Mouse (Mus musculus) right cerebral cortex, postnatal 14 days (tissue): ENCODE data around the gene Gm16253.
A peak's percentile ranks its signal among the peaks of the same experiment; 100 is the strongest.

ENCODE experiments used
- DNase-seq: peaks from one replicate; pipeline ENCODE4 v3.0.0; 2022

Gm16253 gene

GRCm38 (mm10) chr3:96576690-96577541 is at the start of gene Gm16253:
Gene Gm16253, plus strand, starts transcription at chr3:96576984.
- peak; percentile 83 for DNase-seq

GRCm38 (mm10) chr3:96528506-96528905 is 48.3 kb upstream of the Gm16253 start:
- DNase-seq: no peak

GRCm38 (mm10) chr3:96532050-96532449 is 44.7 kb upstream of the Gm16253 start:
- no peak for DNase-seq

GRCm38 (mm10) chr3:96534300-96534699 is 42.5 kb upstream of the Gm16253 start:
- no peak for DNase-seq

- no peak for DNase-seq
These were observed 37.5 kb upstream of the Gm16253 start for GRCm38 (mm10) chr3:96539316-96539715.

- DNase-seq: no peak
These were observed 36.0 kb upstream of the Gm16253 start for GRCm38 (mm10) chr3:96540740-96541139.

- DNase-seq: no peak
These were observed 35.3 kb upstream of the Gm16253 start for GRCm38 (mm10) chr3:96541328-96542078.

GRCm38 (mm10) chr3:96542554-96542953 is 34.2 kb upstream of the Gm16253 start:
- DNase-seq: no peak

- peak; percentile 48 for DNase-seq
These were observed 33.4 kb upstream of the Gm16253 start for GRCm38 (mm10) chr3:96543345-96543744.

GRCm38 (mm10) chr3:96545565-96545964 is 31.2 kb upstream of the Gm16253 start:
- DNase-seq: no peak

- DNase-seq: no peak
These were observed 29.9 kb upstream of the Gm16253 start for GRCm38 (mm10) chr3:96546880-96547279.

GRCm38 (mm10) chr3:96547389-96547960 is 29.3 kb upstream of the Gm16253 start:
- peak; percentile 85 for DNase-seq

GRCm38 (mm10) chr3:96548824-96549223 is 28.0 kb upstream of the Gm16253 start:
- DNase-seq: no peak

GRCm38 (mm10) chr3:96549346-96549745 is 27.4 kb upstream of the Gm16253 start:
- no peak for DNase-seq

GRCm38 (mm10) chr3:96551203-96551602 is 25.6 kb upstream of the Gm16253 start:
- peak; percentile 58 for DNase-seq

GRCm38 (mm10) chr3:96551890-96552289 is 24.9 kb upstream of the Gm16253 start:
- DNase-seq: no peak

- no peak for DNase-seq
These were observed 23.2 kb upstream of the Gm16253 start for GRCm38 (mm10) chr3:96553601-96554000.

- no peak for DNase-seq
These were observed 22.5 kb upstream of the Gm16253 start for GRCm38 (mm10) chr3:96554251-96554650.

GRCm38 (mm10) chr3:96555041-96555596 is 21.7 kb upstream of the Gm16253 start:
- no peak for DNase-seq

GRCm38 (mm10) chr3:96555999-96556614 is 20.7 kb upstream of the Gm16253 start:
- DNase-seq: no peak

- DNase-seq: no peak
These were observed 19.8 kb upstream of the Gm16253 start for GRCm38 (mm10) chr3:96556651-96557635.

- DNase-seq: peak; percentile 99
These were observed 19.1 kb upstream of the Gm16253 start, which contains the start of gene Txnip for GRCm38 (mm10) chr3:96557694-96558093. Gene Txnip, plus strand, starts transcription at chr3:96557957.
